Mouse (Mus musculus) left cerebral cortex, postnatal 36 days (tissue): ENCODE results near the gene Bbox1. TPM values are rescaled to one million over a fixed set of nuclear protein-coding genes. Genes with fewer than 3 reads are reported as not detected.
A peak's percentile ranks its signal among the peaks of the same experiment; 100 is the strongest.

Experiments
- DNase-seq, 2 experiments: peaks; one replicate each; pipeline ENCODE4 v3.0.0; 2021 to 2022; ENCODE audit warnings: low spot score in 2 of 2, mixed read lengths in 1 of 2
- intact Hi-C: fragments of 180-260 bp; cut with DNase I; formaldehyde crosslinking; loops from one replicate; pipeline ENCODE4 v1.15.1; 2025
- total RNA-seq, 2 experiments: library from RNA; stranded (reverse); gene quantifications; 2 replicates each; pipeline ENCODE4 v1.2.3; 2021

Bbox1 gene
- total RNA-seq = under 1 TPM; 0.32 to 0.69 TPM

DNA sequence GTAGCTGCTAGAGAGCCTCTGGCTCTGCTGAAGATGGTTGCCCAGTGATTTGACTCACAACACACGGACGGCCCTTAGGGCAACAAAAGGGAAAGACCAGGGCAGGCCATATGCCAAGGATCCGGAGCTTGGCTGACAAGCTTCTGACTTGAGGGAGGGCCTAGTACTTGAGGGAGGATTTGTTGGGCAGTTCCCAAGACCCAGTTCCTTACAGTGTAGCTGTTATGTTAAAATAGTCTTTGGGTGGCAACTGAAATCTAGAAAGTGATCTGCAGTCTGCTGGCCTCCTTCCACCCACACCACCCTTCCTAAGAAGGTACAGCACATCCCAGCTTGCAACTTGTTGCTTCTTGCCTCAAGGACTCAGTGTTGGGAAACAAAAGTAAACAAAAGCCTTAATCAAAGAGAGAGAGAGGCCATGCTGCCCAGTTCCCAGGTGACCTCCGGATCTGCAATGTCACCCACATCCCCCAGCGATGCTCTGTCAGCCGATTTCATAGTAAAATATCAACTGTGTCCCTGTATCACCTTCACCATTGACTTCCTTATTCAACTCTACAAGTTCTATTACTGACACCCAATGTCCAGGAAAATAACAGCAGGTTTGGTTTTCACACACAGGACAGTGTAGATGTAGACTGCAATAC, at the start of gene Bbox1:
TSS of gene Bbox1 (minus strand) at position 52 of the 647 bp plus-strand sequence.
- no peak for DNase-seq
- intact Hi-C loops = no loop called here

DNA sequence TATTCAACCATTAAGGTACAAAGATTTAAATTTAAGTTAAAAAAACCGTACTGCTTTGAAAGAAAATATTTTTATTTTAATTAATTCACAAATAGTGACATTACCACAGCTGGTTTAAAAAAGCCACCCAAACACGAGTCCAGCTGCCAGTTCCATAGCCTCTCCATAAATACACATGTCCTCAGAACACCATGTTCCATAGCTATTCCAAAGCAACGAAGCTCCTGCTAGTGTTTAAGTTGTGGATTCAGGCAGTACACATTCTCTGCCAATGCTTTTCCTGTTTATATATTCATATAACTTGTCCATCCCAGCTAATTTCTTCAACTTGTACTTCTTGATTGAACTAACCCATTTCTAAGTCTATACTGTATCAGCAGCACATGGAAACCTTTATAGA, 49.5 kb upstream of the Bbox1 start:
- intact Hi-C loops = loop anchor here (10.0 kb wide), 1 partner anchor 139 kb away; no protein-coding TSS in a partner anchor
- DNase-seq = no peak

- intact Hi-C loops = loop anchor here (10.0 kb wide), 1 partner anchor 138 kb away; no protein-coding TSS in a partner anchor
- peak; percentile 53 to 56 for DNase-seq
Observed at GRCm38 (mm10) chr2:110362432-110363283, 48.3 kb upstream of the Bbox1 start, which contains the start of gene Fibin. Gene Fibin, minus strand, starts transcription at chr2:110363183.

DNA sequence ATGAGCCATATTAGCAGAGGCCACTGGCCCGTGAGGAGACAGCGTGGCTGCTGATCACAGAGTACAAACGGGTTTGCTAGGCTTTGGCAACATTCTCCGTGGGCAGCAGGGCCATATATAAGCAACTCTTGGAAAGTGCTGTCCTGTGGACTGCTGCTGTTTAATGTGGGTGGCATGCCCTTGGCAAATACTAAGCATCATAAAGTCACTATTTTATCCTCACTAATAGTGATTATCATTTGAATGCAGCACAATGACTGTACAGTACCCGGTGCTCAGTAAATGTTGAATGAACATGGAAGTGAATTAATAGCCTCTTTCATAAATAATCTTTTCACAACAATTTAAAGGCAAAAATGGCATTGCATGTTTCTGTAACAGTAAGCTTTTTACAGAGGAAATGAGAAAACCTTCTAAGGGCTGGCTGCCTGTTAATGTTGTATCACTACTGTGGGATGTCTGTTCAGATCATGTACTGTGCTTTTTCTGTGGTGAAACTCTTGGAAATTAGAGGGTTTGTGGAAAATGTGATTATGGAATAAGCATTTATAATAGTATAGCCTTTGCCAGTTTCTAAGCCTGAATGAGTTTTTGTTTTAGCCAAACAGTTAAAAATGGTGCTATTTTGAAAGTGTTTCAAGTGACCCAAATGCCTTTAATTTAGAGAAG, 39.1 kb upstream of the Bbox1 start:
- no peak for DNase-seq
- intact Hi-C loops = no loop called here

GRCm38 (mm10) chr2:110351843-110352251, 37.5 kb upstream of the Bbox1 start:
- intact Hi-C loops = no loop called here
- DNase-seq = no peak

DNA sequence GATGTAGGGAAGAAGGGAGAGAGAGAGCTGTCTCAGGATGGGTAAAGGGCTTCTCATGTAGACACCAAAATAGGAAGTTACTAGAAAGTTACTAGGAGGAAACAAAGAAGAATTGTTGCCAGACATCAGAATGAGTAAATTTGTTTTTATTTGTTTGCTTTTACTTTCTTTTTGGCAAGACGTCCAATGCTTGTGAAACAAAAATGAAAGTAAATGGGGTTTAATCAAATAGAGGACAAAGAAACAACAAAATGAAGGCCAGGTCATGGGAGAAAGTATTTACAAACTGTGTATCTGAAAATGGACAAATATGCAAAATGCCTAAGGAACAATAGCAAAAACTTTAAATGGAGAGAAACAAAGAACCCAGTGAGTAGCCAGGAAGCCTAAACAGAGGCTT, 37.0 kb upstream of the Bbox1 start:
- intact Hi-C loops = no loop called here

DNA sequence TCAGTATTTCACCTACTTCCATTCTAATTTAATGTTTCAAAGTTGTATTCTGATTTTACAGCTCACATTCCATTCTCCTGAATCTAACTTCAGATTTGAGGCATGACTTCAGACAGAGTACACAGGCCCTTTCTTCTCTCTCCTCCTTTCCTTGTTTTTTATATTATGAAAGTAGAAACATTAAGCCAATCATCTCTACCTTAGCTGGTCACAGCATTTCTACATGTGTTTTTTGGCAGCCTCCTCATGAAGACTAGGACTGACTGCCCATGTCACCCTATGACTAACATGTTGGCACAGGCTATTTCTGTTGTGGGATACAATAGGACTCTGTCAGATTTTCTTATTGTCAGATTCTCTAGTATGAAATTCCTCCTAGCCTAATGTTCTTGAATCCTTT, 14.6 kb upstream of the Bbox1 start:
- intact Hi-C loops = no loop called here

More for the DNA sequence above, 37.0 kb upstream of the Bbox1 start:
- DNase-seq = no peak

GRCm38 (mm10) chr2:110319949-110320348, 5.6 kb upstream of the Bbox1 start:
- DNase-seq = no peak
- intact Hi-C loops = no loop called here

More for the DNA sequence above, 14.6 kb upstream of the Bbox1 start:
- DNase-seq = no peak

DNA sequence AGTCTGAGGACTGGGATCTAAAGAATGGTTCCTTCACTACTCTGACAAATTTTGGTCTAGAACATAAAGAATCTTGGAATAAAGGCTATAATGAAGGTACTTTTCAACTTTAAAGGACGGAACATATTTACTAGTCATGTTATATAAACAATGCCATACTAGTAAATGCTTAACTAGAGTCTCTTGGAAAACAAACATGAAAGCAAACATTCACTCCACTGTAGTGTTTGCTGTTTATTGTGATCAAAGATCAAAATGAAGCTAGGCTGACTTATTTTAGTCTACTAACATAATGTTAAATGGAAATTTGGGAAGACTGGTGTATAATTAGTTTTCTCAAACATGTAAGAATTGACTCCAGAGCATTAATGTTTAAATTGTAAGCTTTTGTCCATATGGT, 4.9 kb upstream of the Bbox1 start:
- intact Hi-C loops = no loop called here

GRCm38 (mm10) chr2:110318719-110319118, 4.4 kb upstream of the Bbox1 start:
- no peak for DNase-seq
- intact Hi-C loops = no loop called here

More for the DNA sequence above, 4.9 kb upstream of the Bbox1 start:
- no peak for DNase-seq

DNA sequence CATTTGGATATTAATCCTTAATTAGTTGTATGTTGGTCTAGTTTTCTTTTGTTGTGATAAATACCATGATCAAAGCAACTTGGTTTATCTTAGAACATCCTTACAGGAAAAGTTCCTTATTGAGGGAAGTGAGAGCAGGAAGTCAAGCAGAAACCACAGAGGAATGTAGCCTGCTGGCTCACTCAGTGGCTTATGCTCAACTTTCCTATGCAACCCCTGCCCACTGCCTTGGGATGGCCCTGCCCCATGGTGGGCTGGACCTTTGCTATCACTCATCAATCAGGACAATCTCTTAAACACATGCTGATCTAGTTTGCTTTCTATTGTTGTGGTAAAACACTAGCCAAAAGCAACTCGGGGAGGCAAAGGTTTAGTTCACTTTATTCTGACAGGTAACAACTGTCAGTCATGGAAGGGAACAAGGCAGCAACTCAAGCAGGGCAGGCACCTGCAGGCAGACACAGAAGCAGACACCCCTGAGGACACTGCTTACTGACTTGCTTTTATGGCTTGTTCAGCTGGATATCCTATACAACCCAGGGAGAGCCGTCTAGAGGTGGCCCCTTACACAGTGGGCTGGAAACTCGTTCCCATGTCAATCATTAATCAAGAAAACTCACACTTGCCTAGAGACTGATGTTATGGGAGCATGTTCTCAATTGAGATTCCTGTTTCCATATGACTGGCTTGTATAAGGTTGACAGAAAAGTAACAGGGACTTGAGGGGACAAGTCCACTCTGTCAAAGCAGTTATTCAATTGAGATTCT, 1.9 kb upstream of the Bbox1 start:
- DNase-seq = no peak
- intact Hi-C loops = no loop called here

DNA sequence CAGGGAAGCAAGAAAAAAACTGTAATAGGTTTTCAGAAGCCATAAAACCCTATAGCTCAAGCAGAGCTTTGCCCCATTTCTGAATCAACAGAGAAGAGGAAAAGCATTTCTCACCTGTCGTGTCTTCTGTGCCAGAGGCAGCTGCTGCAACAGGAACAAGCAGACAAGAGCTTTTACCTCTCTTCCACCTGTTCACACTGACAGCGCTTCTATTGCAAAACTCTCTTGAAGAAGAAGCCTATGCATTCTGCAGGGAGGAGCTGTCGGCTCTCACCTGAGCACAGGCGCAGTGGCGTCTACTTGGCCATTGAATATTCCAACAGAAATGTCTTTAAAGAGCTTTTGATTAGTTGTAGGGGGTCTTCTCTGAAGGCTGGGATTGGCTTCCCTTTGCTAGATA, 286 bp downstream of the Bbox1 start:
- intact Hi-C loops = no loop called here
- no peak for DNase-seq

DNA sequence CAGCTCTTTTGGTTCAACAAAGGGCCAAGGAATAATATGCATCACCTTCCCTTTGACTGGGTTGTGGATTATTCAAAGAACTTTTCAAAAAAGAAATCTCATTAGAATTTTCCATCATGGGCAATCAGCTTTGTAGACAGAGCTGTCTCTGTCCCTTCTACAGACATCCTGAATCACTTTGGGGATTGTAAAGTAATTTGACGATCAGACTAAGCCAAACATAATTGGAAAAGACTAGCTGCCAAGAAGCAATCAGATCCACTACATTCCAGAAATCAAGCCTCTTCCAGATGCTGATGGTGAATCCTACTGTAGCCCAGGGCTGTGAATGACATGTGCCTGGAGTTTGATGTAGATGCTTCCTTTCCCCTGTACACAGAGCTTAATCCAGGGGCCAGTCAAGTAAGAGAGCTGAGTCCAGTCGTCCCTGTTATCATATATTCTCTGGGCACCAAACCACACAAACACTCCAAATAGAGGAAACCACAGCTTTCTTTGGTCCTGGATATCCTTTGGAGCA, 995 bp downstream of the Bbox1 start:
- intact Hi-C loops = no loop called here
- no peak for DNase-seq

GRCm38 (mm10) chr2:110305358-110306283, 8.7 kb downstream of the Bbox1 start:
- intact Hi-C loops = no loop called here
- DNase-seq = no peak

GRCm38 (mm10) chr2:110302261-110302660, 12.1 kb downstream of the Bbox1 start:
- intact Hi-C loops = no loop called here
- DNase-seq = no peak

DNA sequence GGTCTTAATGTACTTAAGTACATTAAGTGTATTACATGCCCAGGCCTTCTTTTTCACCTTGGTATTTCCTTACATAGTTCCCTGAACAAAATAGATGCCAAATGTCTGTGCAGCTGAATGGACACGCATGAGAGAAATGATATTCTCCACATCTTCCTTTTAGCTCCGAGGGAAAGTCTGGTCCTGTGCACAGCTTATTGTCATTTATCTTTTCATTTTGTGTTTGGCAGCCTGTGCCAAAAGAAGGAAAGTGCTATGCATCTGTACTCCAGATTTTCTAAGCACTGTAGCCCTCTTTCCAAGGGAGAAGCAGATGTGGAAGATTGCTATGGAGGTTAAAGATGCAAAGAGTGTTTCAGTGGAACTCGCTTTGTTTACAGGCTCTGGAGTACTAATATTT, 13.0 kb downstream of the Bbox1 start:
- intact Hi-C loops = no loop called here
- no peak for DNase-seq

DNA sequence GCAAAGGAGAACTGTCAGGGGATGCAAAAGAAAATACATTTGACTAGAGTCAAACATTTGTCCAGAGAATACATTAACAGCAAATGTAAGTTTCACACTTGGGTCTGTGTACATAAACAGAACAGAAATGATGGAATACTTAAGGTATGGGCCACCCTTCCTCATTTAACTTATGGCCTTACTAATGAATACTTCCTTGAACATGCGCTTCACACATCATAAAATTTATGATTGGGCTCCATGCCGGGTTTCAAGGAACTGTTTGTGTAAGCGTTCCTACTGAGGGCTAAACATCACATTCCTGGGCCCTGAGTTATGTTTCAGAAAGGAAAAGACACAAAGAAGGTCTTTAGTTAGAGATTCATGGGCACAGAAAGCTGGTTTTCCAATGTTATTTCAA, 19.4 kb downstream of the Bbox1 start:
- no peak for DNase-seq
- intact Hi-C loops = no loop called here

- no peak for DNase-seq
- intact Hi-C loops = no loop called here
Observed at GRCm38 (mm10) chr2:110287959-110288358, 26.4 kb downstream of the Bbox1 start.
